Mouse (Mus musculus): ENCODE results near the gene Arpc1a.
"Not testable (repeated sequence)": the region's sequence is repeated elsewhere in the genome, so short reads cannot be mapped to it uniquely, and the experiment has no call there.

The Arpc1a gene

GRCm38 (mm10) chr5:145104328-145104727 lies 20.7 kb downstream of the Arpc1a start:
- DNase-seq (ENCODE audit: low read depth, low spot score) = peak; percentile 93

GRCm38 (mm10) chr5:145105694-145106275 lies 22.2 kb downstream of the Arpc1a start:
- peak; percentile 39 for DNase-seq (ENCODE audit: low read depth, low spot score)

- DNase-seq (ENCODE audit: low read depth, low spot score) = no peak
These were observed 26.8 kb downstream of the Arpc1a start for GRCm38 (mm10) chr5:145110401-145110800.

- DNase-seq (ENCODE audit: low read depth, low spot score) = no peak
These were observed 28.9 kb downstream of the Arpc1a start for GRCm38 (mm10) chr5:145112566-145112965.

GRCm38 (mm10) chr5:145113416-145113815 lies 29.8 kb downstream of the Arpc1a start:
- no peak for DNase-seq (ENCODE audit: low read depth, low spot score)

GRCm38 (mm10) chr5:145114071-145114605 lies 30.5 kb downstream of the Arpc1a start, which contains the start of gene Arpc1b:
TSS of gene Arpc1b (plus strand) at chr5:145114215.
- peak; percentile 26 for DNase-seq (ENCODE audit: low read depth, low spot score)

- DNase-seq (ENCODE audit: low read depth, low spot score) = peak; percentile 41
These were observed 31.2 kb downstream of the Arpc1a start for GRCm38 (mm10) chr5:145114606-145115473.

GRCm38 (mm10) chr5:145115736-145116135 lies 32.1 kb downstream of the Arpc1a start:
- no peak for DNase-seq (ENCODE audit: low read depth, low spot score)

- DNase-seq (ENCODE audit: low read depth, low spot score) = peak; percentile 47
These were observed 32.7 kb downstream of the Arpc1a start for GRCm38 (mm10) chr5:145116316-145116715.

GRCm38 (mm10) chr5:145116916-145117315 lies 33.3 kb downstream of the Arpc1a start:
- peak; percentile 45 for DNase-seq (ENCODE audit: low read depth, low spot score)

- no peak for DNase-seq (ENCODE audit: low read depth, low spot score)
These were observed 34.4 kb downstream of the Arpc1a start for GRCm38 (mm10) chr5:145118005-145118404.

GRCm38 (mm10) chr5:145118461-145118860 lies 34.8 kb downstream of the Arpc1a start:
- no peak for DNase-seq (ENCODE audit: low read depth, low spot score)

GRCm38 (mm10) chr5:145119385-145119784 lies 35.8 kb downstream of the Arpc1a start:
- no peak for DNase-seq (ENCODE audit: low read depth, low spot score)

- no peak for DNase-seq (ENCODE audit: low read depth, low spot score)
These were observed 37.3 kb downstream of the Arpc1a start for GRCm38 (mm10) chr5:145120921-145121320.

- DNase-seq (ENCODE audit: low read depth, low spot score) = no peak
These were observed 39.8 kb downstream of the Arpc1a start for GRCm38 (mm10) chr5:145123396-145123795.

- no peak for DNase-seq (ENCODE audit: low read depth, low spot score)
These were observed 43.0 kb downstream of the Arpc1a start for GRCm38 (mm10) chr5:145126580-145126979.

- peak; percentile 29 for DNase-seq (ENCODE audit: low read depth, low spot score)
These were observed 45.5 kb downstream of the Arpc1a start for GRCm38 (mm10) chr5:145129124-145129523.

GRCm38 (mm10) chr5:145129773-145130172 lies 46.1 kb downstream of the Arpc1a start:
- DNase-seq (ENCODE audit: low read depth, low spot score) = not testable (repeated sequence)

- peak; percentile 93 for DNase-seq (ENCODE audit: low read depth, low spot score)
These were observed 46.6 kb downstream of the Arpc1a start for GRCm38 (mm10) chr5:145130191-145130590.

- no peak for DNase-seq (ENCODE audit: low read depth, low spot score)
These were observed 47.4 kb downstream of the Arpc1a start for GRCm38 (mm10) chr5:145130995-145131394.

- not testable (repeated sequence) for DNase-seq (ENCODE audit: low read depth, low spot score)
These were observed 49.6 kb downstream of the Arpc1a start for GRCm38 (mm10) chr5:145133275-145133674.

- DNase-seq (ENCODE audit: low read depth, low spot score) = no peak
These were observed 55.2 kb downstream of the Arpc1a start for GRCm38 (mm10) chr5:145138836-145139235.
